Mouse (Mus musculus): ENCODE measurements at regions not wholly inside any gene's neighbourhood (a gene's known extent, or its start where the extent isn't known, plus 50 kb on each side); places are given as distances from the start of the nearest gene placed in this dataset.
A peak's percentile ranks its signal among the peaks of the same experiment; 100 is the strongest.
"Not testable (repeated sequence)": the region's sequence is repeated elsewhere in the genome, so short reads cannot be mapped to it uniquely, and the experiment has no call there.

DNA sequence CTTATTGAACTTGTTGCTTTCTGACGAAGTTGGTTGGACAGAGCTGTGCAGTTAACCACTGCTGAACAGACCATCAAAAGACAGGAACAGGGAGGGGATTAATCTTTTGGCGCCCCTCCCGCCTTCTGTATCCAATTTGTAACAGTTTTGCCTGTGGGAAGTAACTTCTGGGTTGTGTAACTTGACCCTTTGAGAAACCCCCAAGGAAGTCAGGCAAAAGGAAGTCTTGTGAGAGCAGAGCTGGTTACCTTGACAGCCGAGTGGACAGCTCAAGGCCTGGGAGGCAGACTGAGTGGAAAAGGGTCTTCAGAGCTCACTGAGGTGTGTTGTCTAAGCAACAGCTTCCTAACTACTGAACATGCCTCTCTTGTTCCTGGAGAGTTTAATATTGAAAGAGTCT is 75.8 kb upstream of the Hao2 start:
- no peak for DNase-seq (ENCODE audit: low spot score)

DNA sequence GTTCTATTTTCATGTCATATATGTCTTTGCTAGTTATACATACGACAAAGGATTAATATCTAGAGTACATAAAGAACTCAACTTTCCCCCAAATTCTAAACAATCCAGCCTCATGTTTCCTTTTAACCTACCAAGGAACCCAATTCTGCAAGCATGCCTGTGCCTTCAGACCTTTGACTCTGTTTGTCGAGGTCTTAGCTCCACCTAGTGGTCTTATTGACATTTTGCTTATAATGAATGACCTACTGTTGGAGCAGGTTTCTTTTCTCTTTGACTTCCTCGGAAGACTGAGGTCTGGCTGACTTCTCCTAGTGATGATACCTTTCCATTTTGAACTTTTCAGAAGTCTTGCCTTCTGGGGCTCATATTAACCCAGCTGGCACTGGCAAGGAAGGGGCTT is 82.7 kb upstream of the Hao2 start:
- peak; percentile 46 for DNase-seq (ENCODE audit: low spot score)

DNA sequence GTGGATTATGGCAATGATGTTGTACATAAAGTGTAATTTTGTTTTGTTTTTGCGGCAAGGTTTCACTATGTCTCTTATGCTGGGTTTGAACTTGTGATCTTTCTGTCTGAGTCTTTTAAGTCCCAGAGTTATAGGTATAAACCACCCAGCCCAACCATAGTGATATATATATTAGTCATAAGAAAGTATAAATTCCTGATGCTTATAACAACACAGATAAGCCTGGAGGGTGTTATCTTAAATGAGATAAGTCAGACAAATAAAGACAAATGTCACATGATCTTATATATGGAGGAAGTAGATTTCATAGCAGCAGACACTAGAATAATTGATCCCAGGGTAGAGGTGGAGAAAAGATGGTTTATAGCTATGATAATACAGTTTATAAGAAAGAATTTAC is 89.7 kb upstream of the Hao2 start:
- DNase-seq (ENCODE audit: low spot score): no peak

DNA sequence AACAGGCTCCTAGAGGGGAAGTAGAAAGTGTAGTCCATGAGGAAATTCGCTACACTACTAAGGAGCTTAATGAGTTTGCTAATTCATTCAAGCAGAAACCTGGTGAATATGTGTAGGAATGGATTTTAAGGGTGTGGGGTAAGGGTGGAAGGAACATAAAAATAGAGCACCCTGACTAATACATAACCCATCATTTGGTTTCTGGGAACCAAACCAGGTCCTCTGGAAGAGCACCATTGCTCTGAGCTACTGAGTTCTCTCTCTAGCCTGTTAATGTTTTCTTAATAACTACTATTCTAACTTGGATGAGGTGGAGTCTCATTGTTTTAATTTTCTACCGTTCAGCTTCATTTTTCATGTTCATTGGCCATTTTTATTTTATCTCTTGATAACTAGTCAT is 94.2 kb upstream of the Hao2 start:
- not testable (repeated sequence) for DNase-seq (ENCODE audit: low spot score)

DNA sequence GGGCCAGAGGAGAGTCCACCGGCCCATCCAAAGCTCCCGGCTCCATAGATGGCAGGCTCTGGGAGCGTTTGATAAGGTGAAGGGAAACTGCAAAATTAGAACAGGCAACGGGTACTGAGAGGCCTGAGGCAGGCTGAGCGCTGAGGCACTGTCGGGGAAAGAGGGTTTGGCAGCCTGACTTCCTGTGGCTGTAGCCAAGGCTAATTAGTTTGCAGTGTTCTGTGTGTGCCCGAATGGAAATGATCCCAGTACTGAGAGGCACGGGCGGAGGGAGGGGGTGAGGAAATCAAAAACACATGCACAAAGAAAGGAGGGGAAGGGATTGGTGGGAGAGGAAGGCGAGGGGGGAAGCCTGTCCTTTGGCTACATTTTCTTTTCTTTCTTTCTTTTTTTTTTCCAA is 97.8 kb upstream of the Hao2 start:
- DNase-seq (ENCODE audit: low spot score): no peak

DNA sequence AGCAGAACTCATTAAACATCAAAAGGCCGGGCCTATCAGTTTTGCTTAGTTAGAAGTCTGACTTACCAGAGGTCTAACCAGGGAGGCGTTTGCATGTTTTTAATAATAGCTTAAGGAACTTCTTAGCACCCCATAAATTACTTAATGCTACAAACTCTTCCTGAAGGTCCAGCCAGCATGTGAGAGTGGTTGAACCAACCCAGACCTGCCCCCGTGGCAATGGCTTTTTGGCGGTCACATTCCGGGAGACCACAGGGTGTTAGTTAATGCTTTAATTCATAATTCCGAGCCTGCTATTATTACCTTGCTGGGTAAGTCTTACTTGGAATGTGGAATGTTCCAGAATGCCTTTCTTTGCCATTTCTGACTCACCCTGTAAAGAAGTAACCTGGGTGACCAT is 98.2 kb upstream of the Hao2 start:
- DNase-seq (ENCODE audit: low spot score): no peak

DNA sequence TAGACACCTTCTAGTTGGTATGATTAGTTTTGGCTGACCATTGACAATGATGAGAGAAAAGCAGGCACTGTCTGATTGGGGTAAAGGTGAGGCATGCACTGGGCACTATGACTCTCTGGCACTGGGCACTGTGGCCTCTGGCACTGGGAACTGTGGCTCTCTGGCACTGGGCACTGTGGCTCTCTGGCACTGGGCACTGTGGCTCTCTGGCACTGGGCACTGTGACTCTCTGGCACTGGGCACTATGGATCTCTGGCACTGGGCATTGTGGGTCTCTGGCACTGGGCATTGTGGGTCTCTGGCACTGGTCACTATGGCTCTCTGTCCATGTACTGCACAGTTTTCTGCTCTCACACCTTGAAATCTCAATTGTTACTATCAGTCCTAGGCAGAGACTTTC is 101.0 kb upstream of the Hao2 start:
- no peak for DNase-seq (ENCODE audit: low spot score)

DNA sequence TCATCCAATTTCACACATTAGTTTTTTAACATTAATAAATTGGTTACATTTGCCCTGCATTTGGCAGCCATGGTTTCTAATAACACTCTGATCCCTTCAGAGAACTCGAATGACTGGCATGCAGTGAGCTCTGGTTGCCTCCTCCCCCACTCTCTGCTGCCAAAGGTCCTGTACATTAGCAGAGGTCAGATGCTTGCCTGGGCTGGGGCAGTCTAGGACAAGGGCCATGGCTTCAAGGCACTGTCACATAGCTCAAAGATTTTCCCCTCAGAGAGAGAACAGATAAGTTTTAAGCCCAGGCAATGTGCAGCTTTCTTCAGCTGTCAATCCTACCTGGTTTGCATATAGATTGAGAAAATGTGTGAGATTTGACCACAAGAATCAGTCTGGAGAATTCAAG is 110.2 kb upstream of the Wars2 start:
- no peak for DNase-seq (ENCODE audit: low spot score)

DNA sequence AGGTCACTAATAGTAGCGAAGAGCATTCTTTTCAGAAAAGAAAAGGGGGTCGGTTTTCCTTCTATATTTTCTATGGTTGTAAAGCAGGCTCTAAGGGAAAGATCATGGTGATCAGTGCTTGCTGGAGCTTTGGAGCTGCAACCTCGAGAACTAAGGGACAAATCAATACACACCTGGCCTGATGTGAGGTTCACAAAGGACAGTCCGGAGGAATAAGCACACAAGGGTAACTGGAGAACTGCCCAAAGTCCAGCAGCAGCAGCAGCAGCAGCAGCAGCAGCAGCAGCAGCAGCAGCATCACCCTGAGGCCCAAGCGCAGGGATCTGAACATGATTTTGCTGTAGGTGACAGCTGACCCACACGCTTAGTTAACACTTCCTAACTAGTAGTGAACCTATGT is 94.7 kb upstream of the Wars2 start:
- no peak for DNase-seq (ENCODE audit: low spot score)

DNA sequence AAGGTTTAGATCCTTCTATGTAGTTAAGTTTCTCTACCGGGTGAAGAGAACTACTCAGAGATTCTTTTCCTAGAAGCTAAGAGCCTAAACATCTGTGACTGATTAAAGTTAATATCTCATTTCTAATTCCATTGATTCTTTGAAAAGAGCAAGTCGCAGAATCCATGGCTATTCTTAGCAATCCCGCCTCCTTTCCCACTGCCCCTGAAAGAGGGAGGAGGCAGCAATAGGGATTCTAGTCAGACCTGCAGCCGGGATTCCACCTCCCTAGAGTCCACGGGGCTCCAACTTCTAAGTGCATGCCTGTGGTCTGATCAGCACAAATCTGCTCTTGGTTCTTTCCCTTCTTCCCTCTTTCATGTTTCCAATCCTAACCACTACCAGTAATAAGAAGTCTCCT is 93.7 kb upstream of the Wars2 start:
- DNase-seq (ENCODE audit: low spot score): no peak

DNA sequence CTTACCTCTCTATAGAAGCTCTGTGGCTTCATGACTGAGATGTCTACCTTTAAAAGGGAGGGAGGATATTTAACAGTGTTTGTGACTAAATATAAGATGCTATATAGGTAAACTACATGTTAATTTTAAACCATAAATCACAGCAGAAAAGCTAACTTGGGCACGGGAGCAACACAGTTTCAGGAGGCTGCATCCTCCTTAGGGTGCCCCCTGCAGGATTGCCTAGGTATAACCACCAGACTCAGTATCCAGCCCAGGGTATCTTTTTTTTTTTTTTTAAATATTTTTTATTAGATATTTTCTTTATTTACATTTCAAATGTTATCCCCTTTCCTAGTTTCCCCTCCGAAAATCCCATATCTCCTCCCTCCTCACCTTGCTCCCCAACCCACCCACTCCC is 91.6 kb upstream of the Wars2 start:
- no peak for DNase-seq (ENCODE audit: low spot score)

DNA sequence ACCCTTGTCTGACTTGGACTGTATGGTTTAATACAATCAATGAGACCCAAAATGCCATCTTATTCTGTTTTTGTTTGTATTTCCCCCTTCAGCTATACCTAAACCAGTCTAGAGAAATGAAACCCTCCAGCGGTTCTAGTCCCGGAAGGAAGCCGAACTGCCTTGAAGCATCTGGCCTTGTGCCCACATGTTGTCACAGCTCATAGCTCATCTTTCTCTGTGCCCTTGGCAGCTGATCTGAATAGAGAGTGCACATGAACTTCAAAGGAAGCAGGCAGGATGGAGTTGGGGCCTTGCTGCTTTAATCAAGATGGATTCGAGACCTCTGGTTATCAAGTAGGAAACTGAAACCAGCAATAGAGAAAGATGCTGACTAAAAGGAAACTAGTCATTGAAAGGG is 88.7 kb upstream of the Wars2 start:
- no peak for DNase-seq (ENCODE audit: low spot score)

DNA sequence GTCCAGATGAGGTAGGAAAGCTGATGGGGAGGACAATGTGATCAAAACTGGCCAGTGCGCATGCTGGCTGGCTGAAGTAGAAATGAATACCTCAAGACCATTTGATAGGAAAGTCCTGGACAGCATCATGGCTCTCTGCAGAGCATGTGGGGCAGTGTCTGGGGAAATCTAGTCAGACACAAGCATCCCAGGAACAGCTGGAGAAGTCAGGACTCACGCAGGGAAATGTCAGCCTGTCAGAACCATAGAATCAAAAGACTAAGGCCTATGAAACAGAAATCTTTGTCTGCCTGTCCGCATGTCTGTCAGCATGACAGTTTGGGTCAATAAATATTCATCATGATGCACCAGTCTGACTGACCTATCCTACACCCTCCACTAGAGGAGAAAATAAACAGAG is 73.7 kb upstream of the Wars2 start:
- no peak for DNase-seq (ENCODE audit: low spot score)
